Mouse (Mus musculus) adrenal gland, postnatal 10 days (tissue): ENCODE results near the gene Stoml2. TPM values are rescaled to one million over a fixed set of nuclear protein-coding genes. Genes with fewer than 3 reads are reported as not detected.
A peak's percentile ranks its signal among the peaks of the same experiment; 100 is the strongest.

Experiments used
- DNase-seq: peaks from one replicate; pipeline ENCODE4 v3.0.0; 2021; ENCODE audit warnings: mixed read lengths
- total RNA-seq, 2 experiments: library from RNA; stranded (reverse); gene quantifications; 2 replicates each; pipeline ENCODE4 v1.2.3; 2021

The Stoml2 gene
- total RNA-seq, 2 experiments from 2014 or later = 177 to 190 TPM

DNA sequence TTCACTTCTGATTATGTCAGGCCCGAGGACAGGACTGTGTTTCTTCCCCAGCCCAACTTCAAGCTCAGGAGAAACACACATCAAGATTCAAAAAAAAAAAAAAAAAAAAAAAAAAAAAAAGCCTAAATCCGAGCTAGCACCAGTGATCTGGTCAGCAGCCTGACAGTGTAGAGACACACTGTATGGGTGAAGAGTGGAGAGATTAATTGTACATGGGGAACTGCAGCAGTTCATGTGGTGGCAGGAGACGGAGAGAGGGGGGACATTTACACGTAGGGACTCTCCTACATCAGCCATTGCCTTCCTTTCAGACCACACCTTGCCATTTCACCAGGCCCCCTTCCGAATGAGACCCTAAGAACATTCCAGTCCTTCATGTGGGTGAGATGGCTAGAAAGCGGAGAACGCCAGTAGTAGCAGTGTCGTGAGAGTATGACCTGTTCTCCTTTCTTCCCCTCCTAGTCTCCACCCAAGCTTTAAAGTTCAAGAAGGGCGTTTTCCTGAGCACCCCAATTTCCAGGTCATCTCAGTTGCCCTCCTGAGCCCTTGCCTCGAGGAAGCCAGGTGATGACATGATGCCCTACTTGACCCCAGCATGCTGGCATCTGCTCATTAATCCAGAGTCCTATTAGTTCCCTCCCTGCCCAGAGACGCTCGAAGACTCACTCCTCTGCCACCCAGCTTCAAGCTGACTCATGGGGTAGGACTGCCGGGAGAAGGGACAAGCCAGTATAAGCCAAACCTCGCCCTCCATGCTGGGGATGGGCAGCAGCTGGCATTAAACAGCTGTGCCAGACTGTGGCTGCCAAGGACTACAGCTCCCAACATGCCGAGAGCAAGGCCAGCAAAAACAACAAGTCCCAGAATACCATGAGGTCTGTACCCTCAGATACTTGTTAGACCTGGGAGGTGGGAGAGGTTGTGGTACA is 7.3 kb upstream of the Stoml2 start:
- DNase-seq = peak; percentile 84

DNA sequence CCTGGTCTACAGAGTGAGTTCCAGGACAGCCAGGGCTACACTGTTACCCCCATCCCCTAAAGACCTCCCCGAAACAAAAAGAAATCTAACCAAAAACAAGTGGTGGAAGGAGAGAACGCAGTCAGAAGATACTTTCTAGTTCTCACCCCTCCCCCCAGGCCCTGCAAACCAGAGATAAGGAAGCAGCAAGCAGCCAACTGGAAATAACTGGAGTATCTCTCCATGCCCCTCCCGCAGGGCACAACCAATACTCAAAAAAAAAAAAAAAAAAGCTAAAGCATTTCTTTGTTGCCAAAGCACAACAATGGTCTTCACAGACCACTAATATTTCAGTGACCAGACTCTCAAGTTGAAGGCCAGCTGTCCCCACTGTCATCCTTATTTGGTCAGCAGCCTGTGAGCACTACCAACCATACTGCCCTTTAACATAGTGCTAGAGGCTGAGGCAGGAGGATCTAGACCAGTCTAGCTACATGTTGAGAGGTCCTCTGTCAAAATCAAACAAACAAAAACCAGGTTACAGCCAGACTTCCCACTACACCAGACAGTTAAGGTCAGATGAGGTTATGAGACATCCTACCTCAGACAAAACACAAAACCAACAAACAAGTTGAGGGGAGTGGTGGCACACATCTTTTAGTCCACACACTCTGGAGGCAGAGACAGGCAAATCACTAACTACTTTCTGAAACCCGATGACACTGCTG is 6.5 kb upstream of the Stoml2 start:
- no peak for DNase-seq

GRCm38 (mm10) chr4:43036356-43036755 is 4.8 kb upstream of the Stoml2 start:
- DNase-seq = no peak

DNA sequence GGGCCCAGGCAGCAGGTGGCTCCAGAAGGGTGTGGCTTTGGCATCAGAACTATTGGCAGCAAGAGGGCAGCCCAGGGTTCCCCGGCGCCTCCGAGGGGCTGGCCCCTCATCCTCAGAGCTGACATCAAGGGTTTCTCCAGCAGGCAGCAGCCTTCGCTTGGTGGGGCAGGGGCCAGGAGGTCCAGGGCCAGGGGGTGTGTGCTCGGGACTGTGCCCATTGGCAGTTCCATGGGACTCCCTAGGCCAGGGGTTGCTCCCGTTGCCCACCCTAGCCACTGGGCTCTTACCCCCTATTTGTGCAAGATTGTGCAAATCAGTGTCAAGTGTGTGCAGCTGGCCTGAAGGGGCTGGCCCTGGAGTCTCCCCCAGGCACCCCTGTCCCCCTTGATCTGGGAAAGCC is 4.3 kb upstream of the Stoml2 start:
- no peak for DNase-seq

DNA sequence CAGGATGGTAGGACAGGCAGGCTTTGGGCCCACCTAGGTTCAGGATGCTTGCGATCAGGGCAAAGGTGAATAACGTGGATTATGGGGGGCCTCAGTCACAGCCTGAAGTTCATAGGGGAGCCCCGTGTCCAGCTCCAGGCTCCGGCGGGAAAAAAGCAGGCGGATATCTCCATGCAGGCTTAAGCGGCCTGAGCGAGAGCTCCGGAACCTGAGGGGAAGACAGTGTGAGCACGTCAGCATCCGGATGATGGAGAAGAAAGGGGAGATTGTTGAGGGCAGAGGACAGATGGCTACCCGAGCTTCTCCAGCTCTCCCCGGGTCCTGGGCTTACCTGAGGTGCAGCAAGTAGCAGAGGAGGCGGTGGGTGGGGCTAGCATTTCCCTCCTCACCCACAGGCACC is 2.0 kb upstream of the Stoml2 start:
- DNase-seq = no peak

GRCm38 (mm10) chr4:43032501-43032900 is 991 bp upstream of the Stoml2 start:
- no peak for DNase-seq

DNA sequence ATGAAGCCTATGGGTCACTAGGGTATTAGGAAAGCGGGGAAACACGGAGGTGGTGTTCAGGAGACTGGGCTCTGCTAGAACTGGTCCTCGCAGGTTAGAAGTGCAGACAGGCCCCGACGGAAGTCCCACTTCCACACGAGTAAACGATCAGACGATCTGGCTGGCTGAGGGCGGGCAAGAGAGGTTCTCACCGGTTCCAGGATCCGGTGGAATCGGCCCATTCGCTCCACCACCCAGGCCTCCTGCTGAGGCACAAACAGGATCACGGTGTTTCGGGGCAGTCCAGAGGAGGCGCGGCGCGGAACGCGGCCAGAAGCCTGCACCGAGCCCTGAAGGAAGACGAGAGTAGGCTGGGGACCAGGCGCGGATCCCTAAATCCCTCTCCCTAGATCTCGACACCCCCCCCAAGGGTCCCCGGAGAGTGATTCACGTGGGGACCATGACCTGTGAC is 705 bp downstream of the Stoml2 start:
- DNase-seq = no peak

DNA sequence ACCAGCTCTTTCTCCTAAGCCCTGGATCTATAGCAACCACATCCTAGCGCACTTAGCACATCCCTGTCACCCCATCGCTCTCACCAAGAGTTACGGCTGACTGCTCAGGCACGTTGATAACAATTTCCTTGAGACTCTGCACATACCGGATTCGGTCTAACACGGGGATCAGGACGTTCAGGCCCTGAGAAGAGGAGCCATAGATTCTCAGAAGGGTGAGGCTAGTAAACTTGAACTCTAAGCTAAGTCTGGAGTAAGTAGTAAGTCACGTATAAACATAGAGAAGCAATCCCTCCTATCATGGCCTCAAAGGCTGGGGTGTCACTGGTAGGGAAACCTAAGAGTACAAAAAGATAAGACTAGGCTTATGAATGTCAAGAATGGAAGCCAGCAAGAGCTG is 1.2 kb downstream of the Stoml2 start:
- no peak for DNase-seq

GRCm38 (mm10) chr4:43029749-43030148 is 1.8 kb downstream of the Stoml2 start:
- DNase-seq = no peak

DNA sequence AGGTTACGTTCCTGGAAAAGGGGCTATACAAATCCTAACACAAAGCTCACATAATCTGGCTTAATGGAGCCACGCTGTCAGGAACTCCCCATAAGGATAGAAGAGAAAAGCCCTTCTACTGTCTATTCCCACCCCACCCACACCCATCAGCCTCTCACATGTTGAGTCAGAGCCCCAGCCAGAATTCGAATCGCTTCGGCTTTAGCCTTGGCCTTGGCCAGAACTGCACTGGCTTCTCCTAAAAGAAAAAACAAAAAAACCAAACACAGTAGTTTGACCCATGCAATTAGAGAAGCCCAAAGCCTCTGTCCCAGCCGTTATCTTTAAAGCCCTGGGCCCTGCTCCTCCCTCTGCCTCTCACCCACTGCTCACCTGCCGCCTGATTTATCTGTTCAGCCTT is 2.4 kb downstream of the Stoml2 start:
- peak; percentile 49 for DNase-seq

- DNase-seq = peak; percentile 97
Observed at GRCm38 (mm10) chr4:43025084-43025960, 6.2 kb downstream of the Stoml2 start, which contains the start of gene Pigo. Pigo (minus strand) TSS chr4:43025819.

- DNase-seq = no peak
Observed at GRCm38 (mm10) chr4:43024673-43025072, 6.8 kb downstream of the Stoml2 start.

GRCm38 (mm10) chr4:43021341-43021740 is 10.2 kb downstream of the Stoml2 start:
- DNase-seq = no peak

GRCm38 (mm10) chr4:43020876-43021275 is 10.6 kb downstream of the Stoml2 start:
- DNase-seq = no peak

DNA sequence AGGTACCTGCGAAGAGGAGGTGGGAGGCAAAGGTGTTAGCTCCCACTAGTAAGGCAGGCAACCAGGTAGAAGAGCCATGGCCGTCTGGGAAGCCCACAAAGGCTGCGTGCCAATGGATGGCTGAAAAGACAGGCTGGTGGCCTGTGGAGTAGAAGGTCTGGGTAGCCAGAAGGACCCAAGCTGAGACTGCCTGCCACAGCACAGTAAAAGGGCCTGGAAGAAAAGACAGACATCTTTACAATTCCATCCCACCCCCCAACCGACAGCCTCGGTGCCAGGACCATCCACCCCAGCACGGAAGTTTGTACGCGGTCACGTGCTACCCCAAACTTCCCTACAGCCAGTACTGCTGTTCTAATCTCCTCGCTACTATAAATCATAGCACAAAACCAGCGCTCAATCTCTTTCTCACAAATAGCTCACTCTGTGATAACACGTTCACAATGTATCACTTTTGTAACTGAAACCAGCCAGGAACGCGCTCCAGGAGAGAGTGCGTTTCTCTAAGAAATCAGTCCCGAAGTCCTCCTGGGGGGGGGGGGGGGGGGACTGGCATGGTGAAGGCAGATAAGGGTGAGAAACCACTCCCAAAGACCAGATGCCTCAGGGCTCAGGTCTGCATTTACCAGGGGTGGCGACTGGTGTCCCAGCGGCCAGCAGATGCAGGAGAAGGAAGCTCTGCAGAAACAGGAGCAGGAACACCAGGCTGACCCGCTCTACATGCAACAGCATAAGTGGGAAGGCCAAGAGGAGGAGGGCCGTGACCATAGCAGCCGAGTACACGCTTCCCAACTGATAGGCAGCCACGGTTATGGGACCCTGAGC is 11.7 kb downstream of the Stoml2 start:
- DNase-seq = no peak

- DNase-seq = no peak
Observed at GRCm38 (mm10) chr4:43019176-43019575, 12.3 kb downstream of the Stoml2 start.

DNA sequence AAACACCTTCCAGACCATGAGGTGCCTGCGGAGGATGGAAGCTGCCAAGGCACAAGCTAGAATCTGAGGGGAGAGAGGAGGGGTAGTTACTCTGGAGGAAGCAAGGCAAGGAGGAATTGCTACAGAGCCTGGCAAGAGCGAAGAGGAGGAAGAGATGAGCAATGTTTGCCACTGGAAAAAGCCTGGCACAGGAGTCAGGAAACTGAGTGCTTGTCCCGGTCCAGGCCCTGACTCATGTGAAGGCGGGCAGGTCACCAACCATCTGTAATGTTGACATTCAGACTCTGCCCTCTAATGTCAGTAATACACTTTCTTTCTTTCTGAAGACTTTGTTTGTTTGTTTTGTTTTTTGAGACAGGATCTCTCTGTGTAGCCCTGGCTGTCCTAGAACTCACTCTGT is 13.4 kb downstream of the Stoml2 start:
- no peak for DNase-seq

GRCm38 (mm10) chr4:43012091-43012490 is 19.4 kb downstream of the Stoml2 start:
- no peak for DNase-seq

DNA sequence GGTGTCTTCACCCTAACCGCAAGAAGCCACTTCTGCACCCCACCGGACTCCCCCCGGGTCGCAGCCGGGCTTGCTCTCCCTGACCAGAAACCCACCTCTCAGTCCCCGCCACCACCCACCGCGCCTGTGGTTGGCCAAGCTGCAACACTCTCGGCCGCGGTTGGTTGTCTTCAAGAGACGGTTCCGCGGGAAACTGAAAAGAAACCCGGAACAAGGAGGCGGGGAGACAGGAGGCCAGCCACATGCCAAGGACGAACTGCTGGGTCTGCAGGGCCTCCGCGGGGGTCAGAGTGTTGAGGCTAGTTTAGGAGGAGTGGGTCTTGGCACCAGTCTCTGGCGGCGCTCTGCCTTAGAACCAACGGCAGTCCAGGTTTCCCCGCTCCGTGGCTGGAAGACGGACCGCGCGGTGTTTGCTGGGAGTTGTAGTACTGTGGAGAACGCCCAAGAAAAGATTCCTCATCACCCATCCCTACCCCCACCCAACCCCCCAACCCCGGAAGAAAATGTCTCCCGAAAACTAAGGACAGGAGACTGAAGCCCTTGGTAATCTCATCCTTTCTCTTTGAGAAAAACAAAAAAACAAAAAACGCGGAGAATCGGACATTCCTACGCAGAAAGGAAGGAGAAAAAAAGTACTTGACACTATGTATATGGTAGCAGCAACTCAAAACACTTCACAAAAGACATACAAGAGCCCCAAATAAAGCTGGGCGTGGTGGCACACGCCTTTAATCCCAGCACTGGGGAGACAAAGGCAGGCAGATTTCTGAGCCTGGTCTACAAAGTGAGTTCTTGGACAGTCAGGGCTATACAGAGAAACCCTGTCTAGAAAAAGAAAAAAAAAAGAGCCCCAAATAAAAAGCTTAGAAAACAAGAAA is 21.1 kb downstream of the Stoml2 start, which contains the start of gene Fancg:
Gene Fancg, minus strand, starts transcription at position 346 of the 878 bp plus-strand sequence.
- peak; percentile 89 for DNase-seq

GRCm38 (mm10) chr4:43005765-43006164 is 25.7 kb downstream of the Stoml2 start:
- no peak for DNase-seq
